Mouse (Mus musculus): Measurements from ENCODE around the gene Tbccd1. TPM values are rescaled to one million over a fixed set of nuclear protein-coding genes. Genes with fewer than 3 reads are reported as not detected.

The Tbccd1 gene
- polyA plus RNA-seq, 1 experiment from 2014 or later, result 15.3 TPM

GRCm38 (mm10) chr16:22885356-22885755, 27.9 kb upstream of the Tbccd1 start:
- no peak for ATAC-seq (replicated peaks; ENCODE audit: insufficient number of reproducible peaks, insufficient read depth, low FRiP score, low read depth)
- H3K4me1 ChIP-seq (replicated peaks), result peaks cover 3% of the 10 kb centered on the region; the same call in 1 of the 2 replicates
- 30% methylated on average over 4 of the region's 4 CpGs for WGBS

DNA sequence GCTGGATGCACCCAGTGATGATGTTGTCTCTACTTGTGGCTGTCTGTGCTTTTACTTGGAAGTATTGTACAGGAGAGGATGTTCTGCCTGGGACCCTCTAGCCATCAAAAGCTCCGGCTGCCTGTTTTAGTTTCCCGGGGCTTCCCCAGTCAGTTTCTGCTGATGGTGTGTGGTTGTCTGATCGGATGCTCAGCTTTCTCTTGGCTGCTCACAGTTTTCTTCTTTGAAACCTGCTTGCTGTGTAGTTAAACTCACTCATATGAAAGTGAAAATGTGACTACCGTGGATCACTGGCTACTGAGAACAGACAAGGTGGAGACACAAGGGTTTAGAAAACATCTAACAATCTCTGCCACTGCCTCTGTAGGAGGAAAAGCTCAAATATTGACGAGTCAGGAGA, 26.0 kb upstream of the Tbccd1 start:
- H3K27ac ChIP-seq, result no peak overlapping the region
- H3K9me3 ChIP-seq (replicated peaks), result no peaks in the 10 kb centered on the region
- H3K36me3 ChIP-seq, result no peaks in the 10 kb centered on the region
- H3K9ac ChIP-seq, result no peak overlapping the region
- no peak overlapping the region for H3K4me2 ChIP-seq
- no peak overlapping the region for H3K4me3 ChIP-seq
- H3K4me1 ChIP-seq (replicated peaks), result peaks cover 3% of the 10 kb centered on the region; the same call in 1 of the 2 replicates
- WGBS, result 73% methylated on average over 5 of the region's 5 CpGs
- H3K27me3 ChIP-seq, result no peaks in the 10 kb centered on the region
- no peak for ATAC-seq (replicated peaks; ENCODE audit: insufficient number of reproducible peaks, insufficient read depth, low FRiP score, low read depth)

More at GRCm38 (mm10) chr16:22885356-22885755, 27.9 kb upstream of the Tbccd1 start:
- Histone ChIP-seq H3K4me2 (no peak overlapping the region), H3K27ac (no peak overlapping the region), H3K4me3 (no peak overlapping the region), H3K27me3 (no peaks in the 10 kb centered on the region), H3K9me3 (replicated peaks) (no peaks in the 10 kb centered on the region), H3K36me3 (no peaks in the 10 kb centered on the region), H3K9ac (no peak overlapping the region)

GRCm38 (mm10) chr16:22881487-22881886, 24.0 kb upstream of the Tbccd1 start:
- no peaks in the 10 kb centered on the region for H3K9me3 ChIP-seq (replicated peaks)
- H3K9ac ChIP-seq, result no peak overlapping the region
- H3K27ac ChIP-seq, result no peak overlapping the region
- H3K4me3 ChIP-seq, result no peak overlapping the region
- no peaks in the 10 kb centered on the region for H3K27me3 ChIP-seq
- 38% methylated on average over 4 of the region's 4 CpGs for WGBS
- peak; percentile 51; the same call in 1 of the 2 replicates for ATAC-seq (replicated peaks; ENCODE audit: insufficient number of reproducible peaks, insufficient read depth, low FRiP score, low read depth)
- no peak overlapping the region for H3K4me2 ChIP-seq
- peaks cover 3% of the 10 kb centered on the region; the same call in 1 of the 2 replicates for H3K4me1 ChIP-seq (replicated peaks)
- H3K36me3 ChIP-seq, result no peaks in the 10 kb centered on the region

- Histone ChIP-seq H3K9me3 (replicated peaks) (no peaks in the 10 kb centered on the region), H3K4me2 (no peak overlapping the region), H3K27me3 (no peaks in the 10 kb centered on the region), H3K36me3 (no peaks in the 10 kb centered on the region), H3K4me3 (no peak overlapping the region), H3K9ac (no peak overlapping the region), H3K4me1 (replicated peaks) (peaks cover 3% of the 10 kb centered on the region; the same call in 1 of the 2 replicates), H3K27ac (no peak overlapping the region)
- 19% methylated on average over 6 of the region's 6 CpGs for WGBS
- ATAC-seq (replicated peaks; ENCODE audit: insufficient number of reproducible peaks, insufficient read depth, low FRiP score, low read depth), result no peak; the same call in 1 of the 2 replicates
Observed at GRCm38 (mm10) chr16:22880900-22881299, 23.4 kb upstream of the Tbccd1 start.

GRCm38 (mm10) chr16:22879945-22880595, 22.6 kb upstream of the Tbccd1 start:
- H3K9ac ChIP-seq, result no peak overlapping the region
- ATAC-seq (replicated peaks; ENCODE audit: insufficient number of reproducible peaks, insufficient read depth, low FRiP score, low read depth), result no peak
- no peak overlapping the region for H3K4me2 ChIP-seq
- H3K9me3 ChIP-seq (replicated peaks), result no peaks in the 10 kb centered on the region
- no peak overlapping the region for H3K4me3 ChIP-seq
- peaks cover 3% of the 10 kb centered on the region; the same call in 1 of the 2 replicates for H3K4me1 ChIP-seq (replicated peaks)
- H3K27me3 ChIP-seq, result no peaks in the 10 kb centered on the region
- no peaks in the 10 kb centered on the region for H3K36me3 ChIP-seq
- H3K27ac ChIP-seq, result no peak overlapping the region
- 57% methylated on average over 7 of the region's 7 CpGs for WGBS

DNA sequence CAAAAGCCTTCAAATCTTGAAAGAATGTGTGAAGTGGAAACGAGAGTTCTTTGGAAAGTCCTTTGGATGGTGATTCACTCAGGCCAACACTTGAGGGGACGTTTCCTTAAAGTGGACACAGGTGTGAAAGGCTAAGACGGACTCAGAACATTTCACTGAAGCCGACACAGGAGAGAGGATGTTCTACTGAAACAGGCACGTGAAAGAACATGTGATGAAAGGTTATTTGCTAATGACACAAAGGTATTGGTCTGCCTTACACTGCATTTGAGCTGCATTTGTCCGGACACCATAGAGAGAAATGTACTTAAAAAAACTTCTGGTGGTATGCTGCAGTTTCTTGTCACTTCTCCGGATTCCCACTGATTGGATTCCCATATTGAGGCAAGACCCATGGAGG, 21.2 kb upstream of the Tbccd1 start:
- 70% methylated on average over 7 of the region's 7 CpGs for WGBS
- ATAC-seq (replicated peaks; ENCODE audit: insufficient number of reproducible peaks, insufficient read depth, low FRiP score, low read depth), result no peak
- Histone ChIP-seq H3K9ac (no peak overlapping the region), H3K4me3 (no peak overlapping the region), H3K4me2 (no peak overlapping the region), H3K27ac (no peak overlapping the region), H3K36me3 (no peaks in the 10 kb centered on the region), H3K27me3 (no peaks in the 10 kb centered on the region), H3K4me1 (replicated peaks) (peaks cover 3% of the 10 kb centered on the region; the same call in 1 of the 2 replicates), H3K9me3 (replicated peaks) (no peaks in the 10 kb centered on the region)

DNA sequence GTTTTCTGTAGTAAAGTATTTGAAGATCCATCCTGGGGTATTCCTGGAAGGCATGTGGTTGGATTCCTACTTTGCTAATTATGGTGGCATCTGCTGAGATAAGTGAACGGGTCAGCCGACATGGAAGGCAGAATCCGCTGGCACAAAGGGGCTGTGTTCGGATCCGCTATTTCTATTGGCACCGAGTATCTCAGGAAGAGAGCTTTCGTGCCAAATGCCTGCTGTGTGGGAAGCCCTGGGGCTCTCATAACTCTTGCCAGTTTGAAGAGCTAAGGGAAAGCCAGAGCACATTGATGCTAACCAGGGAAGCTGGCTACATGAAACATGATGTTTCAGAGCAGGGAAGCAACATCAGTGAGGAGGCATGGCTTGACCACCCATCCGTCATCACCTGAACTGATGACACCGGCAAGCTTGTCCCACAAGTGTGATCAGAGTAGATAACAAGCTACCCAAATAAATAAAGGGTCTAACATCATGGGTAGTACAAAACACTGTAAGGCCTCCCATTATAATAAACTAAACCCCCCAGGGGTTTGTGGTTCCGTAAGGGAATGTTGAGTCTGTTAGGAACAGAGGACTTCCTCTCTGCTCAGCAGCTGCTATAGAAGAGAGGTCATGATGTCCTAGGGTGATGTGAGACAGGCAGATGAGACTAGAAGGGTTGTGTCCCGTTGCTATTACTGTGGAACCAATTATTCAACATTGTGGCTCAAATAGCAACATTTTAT, 20.4 kb upstream of the Tbccd1 start:
- Histone ChIP-seq H3K4me1 (replicated peaks) (peaks cover 3% of the 10 kb centered on the region; the same call in 1 of the 2 replicates), H3K27me3 (no peaks in the 10 kb centered on the region), H3K27ac (no peak overlapping the region), H3K4me3 (no peak overlapping the region), H3K36me3 (peaks cover 6% of the 10 kb centered on the region), H3K9me3 (replicated peaks) (no peaks in the 10 kb centered on the region), H3K4me2 (no peak overlapping the region), H3K9ac (no peak overlapping the region)
- WGBS, result 66% methylated on average over 11 of the region's 11 CpGs
- no peak for ATAC-seq (replicated peaks; ENCODE audit: insufficient number of reproducible peaks, insufficient read depth, low FRiP score, low read depth)

- no peak overlapping the region for H3K4me3 ChIP-seq
- no peaks in the 10 kb centered on the region; the same call in 1 of the 2 replicates for H3K4me1 ChIP-seq (replicated peaks)
- H3K27ac ChIP-seq, result no peak overlapping the region
- no peak overlapping the region for H3K9ac ChIP-seq
- no peak overlapping the region for H3K4me2 ChIP-seq
- 44% methylated on average over 9 of the region's 9 CpGs for WGBS
- H3K27me3 ChIP-seq, result no peaks in the 10 kb centered on the region
- H3K9me3 ChIP-seq (replicated peaks), result no peaks in the 10 kb centered on the region
- no peak for ATAC-seq (replicated peaks; ENCODE audit: insufficient number of reproducible peaks, insufficient read depth, low FRiP score, low read depth)
- peaks cover 20% of the 10 kb centered on the region for H3K36me3 ChIP-seq
Observed at GRCm38 (mm10) chr16:22876218-22877043, 19.0 kb upstream of the Tbccd1 start.

- H3K4me1 ChIP-seq (replicated peaks), result no peaks in the 10 kb centered on the region
- no peak overlapping the region for H3K9ac ChIP-seq
- H3K9me3 ChIP-seq (replicated peaks), result no peaks in the 10 kb centered on the region
- H3K27me3 ChIP-seq, result no peaks in the 10 kb centered on the region
- no peak for ATAC-seq (replicated peaks; ENCODE audit: insufficient number of reproducible peaks, insufficient read depth, low FRiP score, low read depth)
- no peak overlapping the region for H3K4me3 ChIP-seq
- WGBS, result 63% methylated on average over 4 of the region's 4 CpGs
- H3K4me2 ChIP-seq, result no peak overlapping the region
- H3K36me3 ChIP-seq, result peaks cover 51% of the 10 kb centered on the region
- no peak overlapping the region for H3K27ac ChIP-seq
Observed at GRCm38 (mm10) chr16:22873369-22873768, 15.9 kb upstream of the Tbccd1 start.

DNA sequence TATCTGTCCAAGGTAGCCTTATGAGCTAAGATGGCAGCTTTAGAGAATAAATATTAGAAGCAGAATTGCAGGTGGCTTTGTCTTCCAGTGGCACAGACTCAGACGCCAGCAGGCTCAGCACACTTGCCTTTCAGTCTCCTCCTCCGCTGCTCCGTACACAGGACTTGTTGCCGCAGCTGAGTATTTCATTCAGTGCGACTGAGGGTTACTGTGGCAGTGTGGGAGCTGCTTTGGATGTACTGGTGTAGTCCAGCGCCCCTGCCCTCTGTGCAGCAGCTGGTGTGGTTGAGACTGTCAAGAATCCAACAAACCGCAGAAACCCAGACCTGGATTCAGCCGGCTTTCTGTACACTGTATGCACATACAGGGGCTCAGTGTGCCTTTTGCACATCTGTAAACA, 14.9 kb upstream of the Tbccd1 start:
- no peak for ATAC-seq (replicated peaks; ENCODE audit: insufficient number of reproducible peaks, insufficient read depth, low FRiP score, low read depth)
- Histone ChIP-seq H3K4me3 (no peak overlapping the region), H3K4me2 (no peak overlapping the region), H3K4me1 (replicated peaks) (no peaks in the 10 kb centered on the region), H3K27ac (no peak overlapping the region), H3K36me3 (peaks cover 59% of the 10 kb centered on the region), H3K27me3 (no peaks in the 10 kb centered on the region), H3K9ac (no peak overlapping the region), H3K9me3 (replicated peaks) (no peaks in the 10 kb centered on the region)
- 89% methylated on average over 8 of the region's 8 CpGs for WGBS

- WGBS, result 7% methylated on average over 9 of the region's 9 CpGs
- Histone ChIP-seq H3K4me2 (peak overlapping the region; percentile 78), H3K4me3 (peak overlapping the region; percentile 76), H3K9ac (peak overlapping the region; percentile 46), H3K27me3 (no peaks in the 10 kb centered on the region), H3K27ac (peak overlapping the region; percentile 75), H3K36me3 (peaks cover 2% of the 10 kb centered on the region; the same call in 1 of the 2 replicates), H3K4me1 (replicated peaks) (peaks cover 15% of the 10 kb centered on the region), H3K9me3 (replicated peaks) (no peaks in the 10 kb centered on the region)
- ATAC-seq (replicated peaks; ENCODE audit: insufficient number of reproducible peaks, insufficient read depth, low FRiP score, low read depth), result no peak
Observed at GRCm38 (mm10) chr16:22856773-22857172, 696 bp downstream of the Tbccd1 start.

Measured in heart, embryonic 15.5 days (tissue).